Mouse (Mus musculus) CD4-positive, CD25-positive, alpha-beta regulatory T cell (primary cell): ENCODE measurements around the gene Pbld2. TPM values are rescaled to one million over a fixed set of nuclear protein-coding genes. Genes with fewer than 3 reads are reported as not detected.

ENCODE experiments used
- polyA plus RNA-seq: library from polyadenylated mRNA; unstranded; fragments of 100-300 nt; shearing (Covaris generic); gene quantifications from one replicate; pipeline ENCODE4 v1.2.1, GENCODE M21; 2017

Gene Pbld2
- polyA plus RNA-seq, result 0.32 TPM

GRCm38 (mm10) chr10:63023749-63024579 is at the start of gene Pbld2, which contains the start of gene Hnrnph3:
Gene Pbld2, plus strand, starts transcription at chr10:63024315.
Gene Hnrnph3, minus strand, starts transcription at chr10:63024217.

GRCm38 (mm10) chr10:62980039-62980954 is 43.8 kb upstream of the Pbld2 start, which contains the start of gene Rufy2:
Gene Rufy2, plus strand, starts transcription at chr10:62980223.

GRCm38 (mm10) chr10:63059862-63060261 is 35.7 kb downstream of the Pbld2 start, which contains the start of gene Pbld1:
Gene Pbld1, plus strand, starts transcription at chr10:63060162.

GRCm38 (mm10) chr10:63099521-63099920 is 75.4 kb downstream of the Pbld2 start, which contains the start of gene Atoh7:
Gene Atoh7, plus strand, starts transcription at chr10:63099651.

Other genes with a start within 250 kb of the Pbld2 start
- 126 TPM for gene Ccar1, start 232.0 kb upstream of the Pbld2 start, polyA plus RNA-seq
- 11.4 TPM for gene Tet1, start 115.3 kb upstream of the Pbld2 start, polyA plus RNA-seq
- gene Slc25a16, start 103.7 kb upstream of the Pbld2 start, polyA plus RNA-seq, result 15.9 TPM
- gene Dna2, start 77.3 kb upstream of the Pbld2 start, polyA plus RNA-seq, result 2.7 TPM
- gene Rufy2, start 44.1 kb upstream of the Pbld2 start, polyA plus RNA-seq, result 54.1 TPM
- gene Hnrnph3, start 98 bp upstream of the Pbld2 start, polyA plus RNA-seq, result 72.5 TPM
- not detected for gene Pbld1, start 35.8 kb downstream of the Pbld2 start, polyA plus RNA-seq
- gene Atoh7, start 75.3 kb downstream of the Pbld2 start, polyA plus RNA-seq, result not detected
- gene Mypn, start 179.6 kb downstream of the Pbld2 start, polyA plus RNA-seq, result 0.05 TPM
- 128 TPM for gene Herc4, start 219.5 kb downstream of the Pbld2 start, polyA plus RNA-seq